Mouse (Mus musculus): ENCODE measurements around the gene Olfr414.

Gene Olfr414

DNA sequence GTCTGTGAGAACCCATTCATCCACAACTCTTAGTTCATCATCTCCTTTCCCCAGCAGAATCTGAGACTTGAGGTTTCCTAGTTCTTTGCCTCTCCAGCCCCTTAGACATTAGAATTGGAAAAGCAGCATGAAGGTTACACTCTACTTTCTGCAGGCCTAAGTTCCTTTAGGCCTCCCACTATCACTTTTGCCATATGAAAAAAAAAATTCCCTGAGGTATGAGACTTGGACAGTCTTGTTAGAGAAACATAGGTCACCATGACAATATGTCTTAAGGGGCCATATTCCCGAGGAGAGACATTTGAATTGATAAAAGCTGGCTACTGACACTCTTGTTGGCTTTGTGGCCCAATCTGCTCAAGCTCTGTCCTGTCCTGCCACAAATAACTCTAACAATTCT, at the start of gene Olfr414:
Olfr414 (plus strand) TSS at position 301 of the 400 bp plus-strand sequence.
- DNase-seq (ENCODE audit: low read depth in 1 of 2, low spot score in 2 of 2), result no peak

DNA sequence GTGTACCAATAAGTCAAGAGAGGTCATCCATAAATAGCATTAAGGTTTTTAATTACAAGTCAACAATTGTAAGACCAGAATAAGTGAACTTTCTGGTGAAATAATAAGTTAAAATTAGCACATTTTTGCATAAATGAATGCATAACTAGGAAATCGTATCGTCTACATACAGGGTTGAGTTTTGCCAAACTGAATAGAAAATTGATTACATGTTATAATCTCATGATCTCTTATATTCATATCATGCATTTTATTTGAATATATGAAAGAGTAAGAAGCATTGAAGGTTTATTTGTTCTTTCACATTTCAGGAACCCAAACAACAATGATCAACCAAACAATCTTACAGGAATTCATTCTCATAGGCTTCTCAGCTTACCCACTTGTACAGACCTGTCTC, 33.1 kb upstream of the Olfr414 start, which contains the start of gene Olfr248:
Olfr248 (plus strand) TSS at position 301 of the 400 bp plus-strand sequence.
- no peak for DNase-seq (ENCODE audit: low read depth in 1 of 2, low spot score in 2 of 2)

DNA sequence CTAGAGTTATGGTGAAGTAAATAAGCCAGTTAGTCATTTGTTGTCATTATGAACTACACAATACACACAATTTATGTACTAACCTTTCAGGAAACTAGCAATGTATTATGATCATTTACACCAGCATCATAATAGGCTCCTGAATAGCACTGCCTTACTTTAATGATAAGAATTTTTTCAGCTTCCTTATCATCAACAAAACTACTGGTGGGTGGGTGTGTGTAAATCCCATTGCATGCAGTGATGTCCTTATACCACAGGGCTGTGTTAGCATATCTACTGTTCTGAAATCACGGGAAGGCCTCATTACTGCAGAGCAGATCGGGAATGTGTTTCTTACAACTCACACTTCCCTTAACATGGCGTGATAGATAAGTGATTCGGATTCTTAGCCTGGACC, 905 bp upstream of the Olfr414 start:
- no peak for DNase-seq (ENCODE audit: low read depth in 1 of 2, low spot score in 2 of 2)

DNA sequence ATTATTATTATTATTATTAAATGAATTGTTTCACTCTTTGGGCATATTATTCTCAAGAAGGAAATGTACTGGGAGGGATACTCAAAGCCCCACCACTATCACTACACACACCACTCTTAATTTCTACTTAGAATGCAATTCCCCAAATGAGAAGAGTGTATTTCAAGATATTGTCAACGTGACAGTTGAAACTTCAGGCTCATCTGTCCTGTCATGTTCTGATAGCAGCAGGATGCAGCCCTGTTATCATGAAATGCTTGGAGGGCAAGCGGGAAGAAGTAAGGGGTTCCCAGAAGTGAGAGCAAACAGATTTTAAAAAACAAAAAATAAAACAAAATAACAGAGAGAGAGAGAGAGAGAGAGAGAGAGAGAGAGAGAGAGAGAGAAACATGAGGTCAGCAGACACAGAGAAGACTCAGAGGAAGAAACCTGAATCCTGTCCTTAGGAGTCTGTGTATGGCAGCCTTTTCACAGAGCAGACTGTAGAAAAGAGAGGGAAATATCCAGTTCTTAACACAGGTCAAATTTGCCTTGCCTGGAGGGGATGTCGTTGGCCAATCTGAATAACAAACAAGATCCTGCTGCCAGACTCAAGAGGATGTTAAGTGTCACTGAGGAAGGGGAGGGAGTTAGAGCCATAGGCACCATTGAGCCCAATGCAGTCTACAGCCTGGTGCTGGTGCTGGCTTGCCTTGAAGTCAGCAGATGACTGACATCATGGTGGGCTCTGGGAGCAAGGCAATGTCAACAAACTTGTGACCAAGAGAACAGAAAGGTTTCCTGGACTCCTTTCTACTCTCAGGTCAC, 2.5 kb downstream of the Olfr414 start:
- no peak for DNase-seq (ENCODE audit: low read depth in 1 of 2, low spot score in 2 of 2)

DNA sequence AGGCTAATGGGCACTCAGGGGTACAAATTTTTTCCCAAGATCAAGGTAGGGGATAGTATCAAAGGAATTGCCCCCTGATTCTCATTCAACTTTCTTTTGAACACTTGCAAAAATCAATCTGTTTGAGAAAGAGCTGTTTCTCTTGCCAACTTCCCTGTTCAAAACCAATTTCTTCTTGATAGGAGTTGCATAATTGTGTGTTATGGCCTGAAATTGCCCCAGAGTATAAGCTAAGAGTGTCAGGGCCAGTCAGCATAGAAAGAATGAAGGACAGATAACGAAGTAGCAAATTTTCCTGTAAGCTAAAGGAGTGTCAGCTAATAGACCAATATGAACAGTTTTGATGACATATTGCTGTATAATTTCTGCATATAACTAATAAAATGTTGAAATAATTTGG, 3.5 kb downstream of the Olfr414 start:
- no peak for DNase-seq (ENCODE audit: low read depth in 1 of 2, low spot score in 2 of 2)

DNA sequence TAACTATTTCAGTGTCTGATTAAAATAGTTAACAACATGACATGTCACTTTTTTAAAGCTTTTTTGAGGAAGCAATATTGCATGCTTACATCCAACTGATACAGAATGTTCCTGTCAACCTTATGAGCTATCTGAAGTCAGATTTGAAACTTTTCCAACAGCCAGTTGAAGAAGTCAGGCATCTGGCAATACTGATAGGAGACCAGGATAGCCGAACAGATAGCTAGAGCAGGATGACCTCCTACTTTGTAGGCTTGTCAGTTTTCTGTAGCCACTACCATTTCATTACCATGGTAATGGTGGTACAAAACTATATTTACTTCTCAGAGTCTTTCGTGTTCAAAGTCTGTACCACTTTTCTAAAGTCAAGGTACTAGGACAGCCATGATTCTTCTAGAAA, 4.5 kb downstream of the Olfr414 start:
- DNase-seq (ENCODE audit: low read depth in 1 of 2, low spot score in 2 of 2), result no peak

DNA sequence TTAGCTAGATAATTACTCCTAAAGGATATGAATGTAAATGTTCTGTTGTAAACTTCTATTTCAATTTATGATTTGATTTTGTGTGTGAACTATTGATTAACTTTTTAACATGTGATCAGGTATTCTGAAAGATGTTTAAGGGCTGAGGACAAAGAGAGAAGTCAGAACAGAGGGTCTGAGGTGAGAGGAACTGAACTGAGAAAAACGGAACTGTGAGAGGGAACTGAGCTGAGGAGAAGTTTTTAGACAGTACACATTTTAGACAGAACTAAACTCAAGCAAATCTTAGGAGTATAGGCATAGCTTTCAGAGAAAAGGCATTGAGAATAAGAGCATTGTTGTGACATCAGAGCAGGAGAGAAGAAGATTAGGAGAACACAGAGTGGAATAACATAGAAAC, 10.3 kb downstream of the Olfr414 start:
- no peak for DNase-seq (ENCODE audit: low read depth in 1 of 2, low spot score in 2 of 2)

DNA sequence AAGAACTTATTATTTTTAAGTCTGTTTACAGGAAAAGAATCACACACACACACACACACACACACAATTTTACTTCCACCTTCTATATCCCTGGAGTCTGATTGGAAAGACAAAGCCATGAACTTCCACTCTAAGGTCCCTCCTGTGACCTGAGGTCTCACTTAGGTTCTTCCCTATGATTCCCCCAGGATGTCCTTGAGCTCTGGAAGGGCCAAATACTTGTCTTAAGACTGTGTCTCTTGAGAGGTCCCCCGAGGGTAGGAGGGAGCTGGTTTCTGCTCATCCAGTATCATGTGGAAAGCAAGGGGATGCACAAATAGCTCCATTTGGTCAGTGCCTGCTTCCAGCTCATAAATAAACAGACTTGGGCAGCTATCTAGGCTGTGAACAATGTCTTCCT, 17.9 kb downstream of the Olfr414 start, which contains the start of gene Olfr220:
Olfr220 (plus strand) TSS at position 301 of the 400 bp plus-strand sequence.
- no peak for DNase-seq (ENCODE audit: low read depth in 1 of 2, low spot score in 2 of 2)

DNA sequence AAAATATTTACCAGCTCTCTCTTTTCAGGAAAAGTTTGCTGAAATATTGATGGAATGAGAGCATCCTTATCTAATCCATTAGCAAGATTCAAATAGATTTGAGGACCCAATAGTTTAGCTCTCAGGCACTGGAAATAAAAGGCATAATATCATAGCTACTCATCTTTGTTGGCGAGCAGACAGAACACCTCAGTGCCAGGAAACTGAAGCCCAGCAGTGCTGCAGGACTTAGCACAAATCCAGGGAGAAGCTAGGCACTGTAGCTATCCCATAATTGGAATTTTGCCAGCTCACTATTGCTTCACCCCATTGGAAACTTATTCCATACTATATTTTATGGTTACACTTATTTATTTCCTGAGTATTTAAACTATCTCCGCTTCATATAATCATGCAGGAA, 31.2 kb downstream of the Olfr414 start:
- DNase-seq (ENCODE audit: low read depth in 1 of 2, low spot score in 2 of 2), result no peak

DNA sequence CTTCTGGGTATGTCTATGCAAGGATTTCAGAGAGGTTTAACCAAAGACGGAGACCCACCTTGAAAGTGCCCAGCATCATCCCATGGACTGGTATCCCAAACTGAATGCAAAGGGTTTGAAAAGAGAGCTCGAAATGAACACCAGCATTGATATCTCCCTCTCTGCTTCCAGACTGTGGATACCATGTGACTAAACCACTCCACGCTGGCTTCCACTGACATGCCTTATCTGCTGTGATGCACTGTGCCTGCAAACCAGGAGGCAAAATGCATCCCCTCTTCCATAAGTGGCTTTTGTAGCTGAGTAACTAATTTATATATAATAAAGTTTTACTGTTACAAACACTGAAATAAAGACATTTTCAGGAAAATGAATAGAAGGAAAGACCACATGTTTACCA, 41.5 kb downstream of the Olfr414 start:
- no peak for DNase-seq (ENCODE audit: low read depth in 1 of 2, low spot score in 2 of 2)

DNA sequence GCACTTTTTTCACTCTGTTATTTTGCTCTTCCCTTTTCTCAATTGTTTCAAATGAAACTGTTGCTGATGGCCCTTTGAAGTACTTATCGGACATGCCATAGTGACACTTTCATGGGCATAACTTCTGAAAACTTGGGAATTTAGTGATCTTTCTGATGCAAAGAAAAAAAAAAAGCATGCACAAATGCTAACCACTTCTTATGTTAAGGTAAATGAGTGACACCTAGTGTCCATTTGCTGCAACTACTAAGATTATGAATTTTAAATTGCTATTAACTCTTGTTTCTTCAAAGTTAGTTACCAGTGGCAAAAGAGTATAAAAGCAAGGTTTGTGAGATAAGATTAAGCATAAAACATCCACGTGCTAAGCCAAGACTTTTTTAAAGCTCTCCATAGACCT, 42.4 kb downstream of the Olfr414 start:
- DNase-seq (ENCODE audit: low read depth in 1 of 2, low spot score in 2 of 2), result no peak

DNA sequence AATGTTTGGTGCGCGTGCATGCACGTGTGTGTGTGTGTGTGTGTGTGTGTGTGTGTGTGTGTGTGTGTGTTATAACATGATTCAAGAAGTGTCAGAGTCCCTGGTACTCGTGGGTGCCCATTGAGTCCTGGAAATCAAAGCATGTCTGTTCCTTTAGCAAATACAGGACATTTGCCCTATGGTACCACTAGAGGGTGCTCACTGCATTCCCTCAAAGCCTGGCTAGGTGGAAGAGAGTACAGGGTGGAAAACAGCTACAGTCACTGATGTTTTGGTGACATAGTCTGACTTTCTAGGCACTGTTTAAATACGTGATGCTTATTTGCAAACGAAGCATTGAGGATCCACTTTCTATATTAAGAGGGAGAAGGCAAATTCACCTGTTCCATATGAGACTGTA, 45.9 kb downstream of the Olfr414 start:
- no peak for DNase-seq (ENCODE audit: low read depth in 1 of 2, low spot score in 2 of 2)

DNA sequence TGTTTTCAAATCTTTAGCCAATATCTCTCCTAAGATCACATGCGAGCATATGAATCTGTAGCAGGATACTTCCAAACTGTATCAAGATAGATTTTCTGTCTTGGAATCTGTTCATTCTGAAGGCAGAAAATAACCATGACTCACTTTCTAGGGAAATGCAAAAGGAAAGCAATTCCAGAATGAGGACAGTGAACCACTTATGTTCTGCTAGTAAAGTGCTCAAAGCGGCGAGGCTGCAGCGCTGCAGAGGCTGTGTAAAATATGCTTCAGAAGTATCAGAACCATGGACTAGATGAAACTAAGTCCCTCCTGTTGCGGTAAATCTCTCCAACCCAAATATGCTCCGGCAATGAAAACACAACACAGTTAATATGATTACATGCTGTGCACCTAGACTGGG, 58.7 kb downstream of the Olfr414 start:
- DNase-seq (ENCODE audit: low read depth in 1 of 2, low spot score in 2 of 2), result no peak

Measured in monocyte, adult 2 months (primary cell).